16 mouse cellular contexts compared by ENCODE assay signal in genomic region chr8:26697579-26698084, GRCm38 (mm10).
DNase-seq lines count a peak whose midpoint lies in the region; ATAC-seq and TF ChIP-seq lines count a peak whose summit lies in the region.
"Had no signal": no experiment of that assay in that cellular context is flagged by ENCODE, and none has a peak within 500 bp of the region (broad histone marks: within the 10 kb centered on the region; RNA-seq: fewer than 3 reads in every experiment).

No protein-coding gene starts in this region.

- H3K9me3 ChIP-seq in heart, embryonic 12.5 days (replicated peaks) = no peaks in the 10 kb centered on the region
- H3K9me3 ChIP-seq in liver, postnatal 0 days (ENCODE audit: low read length) = no peaks in the 10 kb centered on the region
- H3K9me3 ChIP-seq in liver, embryonic 12.5 days (replicated peaks) = no peaks in the 10 kb centered on the region
- H3K9me3 ChIP-seq: forebrain, embryonic 12.5 days; heart, embryonic 13.5 days; hindbrain, embryonic 10.5 days had no signal

- no peaks in the 10 kb centered on the region for H3K36me3 ChIP-seq in heart, embryonic 12.5 days
- H3K36me3 ChIP-seq in liver, postnatal 0 days (replicated peaks; ENCODE audit: insufficient read depth, low read length) = no peaks in the 10 kb centered on the region
- H3K36me3 ChIP-seq in liver, embryonic 12.5 days = no peaks in the 10 kb centered on the region
- H3K36me3 ChIP-seq: forebrain, embryonic 12.5 days; heart, embryonic 13.5 days; hindbrain, embryonic 10.5 days had no signal

- no peak overlapping the region for H3K4me3 ChIP-seq in heart, embryonic 12.5 days
- H3K4me3 ChIP-seq in liver, postnatal 0 days (ENCODE audit: low read depth, low read length) = no peak overlapping the region
- no peak overlapping the region for H3K4me3 ChIP-seq in liver, embryonic 12.5 days
- H3K4me3 ChIP-seq: forebrain, embryonic 12.5 days; heart, embryonic 13.5 days; hindbrain, embryonic 10.5 days had no signal

- TF ChIP-seq CTCF in liver, postnatal 0 days (IDR thresholded peaks at IDR 0.05; ENCODE audit: low read depth) = no peak

- no peak overlapping the region for H3K4me2 ChIP-seq in heart, embryonic 12.5 days
- no peak overlapping the region for H3K4me2 ChIP-seq in liver, postnatal 0 days (ENCODE audit: low read depth, low read length)
- no peak overlapping the region for H3K4me2 ChIP-seq in liver, embryonic 12.5 days
- H3K4me2 ChIP-seq: forebrain, embryonic 12.5 days; heart, embryonic 13.5 days had no signal

- TF ChIP-seq EP300 in liver, postnatal 0 days (IDR thresholded peaks at IDR 0.05; ENCODE audit: low read depth) = no peak

- ATAC-seq in heart, embryonic 12.5 days (ENCODE audit: insufficient number of reproducible peaks, low FRiP score) = no peak
- ATAC-seq in liver, postnatal 0 days = peak; percentile 47; the same call in 1 of the 2 replicates
- no peak for ATAC-seq in liver, embryonic 12.5 days

- DNase-seq in heart, adult 8-10 months (ENCODE audit: low spot score) = peak; percentile 14
- no peak for DNase-seq in liver, postnatal 0 days
- peak; percentile 39 for DNase-seq in brain, adult 2 months (ENCODE audit: low read depth, low spot score)
- peak; percentile 32 for DNase-seq in monocyte, adult 2 months (ENCODE audit: low read depth in 1 of 2, low spot score in 2 of 2)
- DNase-seq in embryo, embryonic 9.5 days (ENCODE audit: extremely low spot score) = no peak
- no peak for DNase-seq in Muller cell, postnatal 12 days (ENCODE audit: inconsistent ontology term)
- DNase-seq: adrenal gland, postnatal 10 days; cerebellum, postnatal 10 days; gastrocnemius, postnatal 25 days; kidney, adult 8-10 months; lung, adult 18-20 months had no signal

- no peak overlapping the region for H3K27ac ChIP-seq in heart, embryonic 12.5 days (ENCODE audit: poor library complexity, severe bottlenecking)
- H3K27ac ChIP-seq in liver, postnatal 0 days (ENCODE audit: low read depth) = 0 out of 2 replicates have a peak overlapping the region, but pooled peaks have one; percentile 11
- H3K27ac ChIP-seq in liver, embryonic 12.5 days = no peak overlapping the region
- H3K27ac ChIP-seq: forebrain, embryonic 12.5 days; heart, embryonic 13.5 days; hindbrain, embryonic 10.5 days had no signal

- WGBS in heart, embryonic 12.5 days = 73% methylated on average over 1 of the region's 4 CpGs
- WGBS in liver, postnatal 0 days (ENCODE audit: insufficient replicate concordance) = 86% methylated on average over 1 of the region's 4 CpGs
- 60% methylated on average over 1 of the region's 4 CpGs for WGBS in liver, embryonic 12.5 days (ENCODE audit: insufficient replicate concordance)

- peaks cover 4% of the 10 kb centered on the region for H3K4me1 ChIP-seq in heart, embryonic 12.5 days (replicated peaks)
- no peaks in the 10 kb centered on the region for H3K4me1 ChIP-seq in liver, postnatal 0 days (ENCODE audit: insufficient read depth)
- no peaks in the 10 kb centered on the region for H3K4me1 ChIP-seq in liver, embryonic 12.5 days
- H3K4me1 ChIP-seq: forebrain, embryonic 12.5 days; hindbrain, embryonic 10.5 days had no signal

- H3K27me3 ChIP-seq in heart, embryonic 12.5 days (replicated peaks) = no peaks in the 10 kb centered on the region
- no peaks in the 10 kb centered on the region for H3K27me3 ChIP-seq in liver, postnatal 0 days (ENCODE audit: insufficient read depth, low read length)
- H3K27me3 ChIP-seq in liver, embryonic 12.5 days (replicated peaks) = no peaks in the 10 kb centered on the region
- H3K27me3 ChIP-seq: forebrain, embryonic 12.5 days had no signal

- no peak overlapping the region for H3K9ac ChIP-seq in heart, embryonic 12.5 days
- H3K9ac ChIP-seq in liver, postnatal 0 days (replicated peaks) = no peak overlapping the region
- H3K9ac ChIP-seq in liver, embryonic 12.5 days = no peak overlapping the region
- H3K9ac ChIP-seq: forebrain, embryonic 12.5 days; heart, embryonic 13.5 days had no signal

Comparison
In these comparisons a context has a peak if more than half of its experiments do, and no peak if none do; other contexts are left out.
1. DNase-seq: peak in heart, adult 8-10 months (single experiment), brain, adult 2 months (single experiment) and monocyte, adult 2 months (2 of 2); none in liver, postnatal 0 days (single experiment), embryo, embryonic 9.5 days (single experiment) and Muller cell, postnatal 12 days (single experiment).